Mouse (Mus musculus): Measurements from ENCODE around the gene Tmem189. TPM values are rescaled to one million over a fixed set of nuclear protein-coding genes. Genes with fewer than 3 reads are reported as not detected.

The Tmem189 gene
- total and polyA plus RNA-seq, 3 experiments = 21.7 to 46.5 TPM; not detected in 1

DNA sequence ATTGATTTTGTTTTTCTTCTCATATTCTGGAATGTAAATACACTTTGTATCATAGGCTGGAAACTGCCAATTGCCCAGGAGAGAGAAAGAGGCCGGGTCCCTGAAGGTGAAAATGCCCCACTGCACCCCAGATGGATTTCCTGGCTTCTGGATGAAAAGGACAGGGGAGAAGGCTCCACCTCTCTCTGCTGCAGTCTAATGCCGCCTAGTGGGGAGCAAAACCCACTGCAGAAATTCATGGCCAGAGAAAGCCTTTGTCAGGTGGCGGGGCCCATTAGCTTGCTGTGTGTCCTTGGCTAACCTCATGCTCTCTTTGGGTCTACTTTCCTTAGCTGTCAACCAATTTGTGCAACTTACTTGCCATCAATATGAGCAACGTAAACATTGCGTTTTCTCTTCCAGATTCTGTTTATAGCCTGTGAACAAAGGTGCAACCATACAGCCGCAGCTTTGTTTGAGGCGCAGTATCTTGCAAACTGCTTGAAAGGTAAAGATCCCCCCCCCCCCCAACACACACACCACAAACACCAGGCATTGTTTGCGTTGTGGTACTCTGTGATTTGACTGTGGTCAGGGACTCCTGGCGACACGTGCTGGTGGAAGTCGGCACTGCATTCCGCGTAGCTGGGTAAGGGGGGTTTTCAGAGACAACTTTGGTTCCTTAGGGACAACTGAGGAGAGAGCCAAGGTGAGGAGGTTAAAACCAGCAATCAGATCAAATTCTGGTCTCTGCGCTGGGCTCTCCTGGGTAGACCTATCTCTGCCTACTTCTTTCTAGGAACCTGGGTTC is 14.3 kb downstream of the Tmem189 start:
- H3K4me3 ChIP-seq (ENCODE audit: control insufficient read depth in 1 of 2, insufficient read depth in 1 of 2, low read depth in 2 of 2, low read length in 2 of 2) = no peak overlapping the region

DNA sequence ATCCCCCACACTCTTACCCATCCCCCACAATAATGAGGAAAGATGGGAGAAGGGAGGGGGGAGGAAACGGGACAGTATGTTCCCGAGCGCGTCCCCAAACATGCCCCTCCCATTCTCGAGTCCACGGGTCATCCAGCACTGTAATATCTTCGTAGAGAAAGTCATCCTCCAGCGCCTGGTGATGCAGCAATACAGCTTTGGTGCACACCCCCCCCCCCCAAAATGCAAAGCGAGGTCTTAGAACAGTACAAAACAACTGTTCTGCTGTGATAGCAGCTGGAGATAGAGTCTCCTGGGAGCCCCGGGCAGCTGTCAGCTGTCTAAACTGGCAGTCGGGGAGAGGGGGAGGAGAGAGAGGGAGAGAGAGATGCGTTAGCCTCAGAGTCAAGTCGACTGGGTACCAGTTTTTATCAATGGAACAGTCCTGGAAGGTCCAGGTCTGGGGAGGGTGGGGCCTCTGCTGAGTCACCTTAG is 17.4 kb downstream of the Tmem189 start:
- Histone ChIP-seq H3K9me3 (replicated peaks; ENCODE audit: insufficient read depth, low read length) (no peaks in the 10 kb centered on the region), H3K4me3 (ENCODE audit: control insufficient read depth in 1 of 2, insufficient read depth in 1 of 2, low read depth in 2 of 2, low read length in 2 of 2) (no peak overlapping the region), H3K27ac (ENCODE audit: control insufficient read depth, low read depth, low read length) (no peak overlapping the region), H3K79me2 (ENCODE audit: control insufficient read depth, insufficient read depth, low read length, poor library complexity) (no peaks in the 10 kb centered on the region), H3K9ac (ENCODE audit: control insufficient read depth, low read depth, low read length, poor library complexity, severe bottlenecking) (no peak overlapping the region), H3K27me3 (ENCODE audit: control insufficient read depth in 1 of 2, insufficient read depth in 2 of 2, low read length in 2 of 2) (no peaks in the 10 kb centered on the region), H3K36me3 (ENCODE audit: control insufficient read depth in 1 of 2, insufficient read depth in 2 of 2, low read length in 2 of 2) (no peaks in the 10 kb centered on the region; a peak in 1 of 4 replicates), H3K4me1 (ENCODE audit: control insufficient read depth in 1 of 2, insufficient read depth in 2 of 2, low read length in 2 of 2) (peaks cover 0 to 3% of the 10 kb centered on the region in 2 experiments; a peak in 2 of 4 replicates)
- no peak for TF ChIP-seq RCOR1 (IDR thresholded peaks at IDR 0.05; ENCODE audit: low read depth, low read length)
- TF ChIP-seq EP300 (IDR thresholded peaks at IDR 0.05; ENCODE audit: low read depth in 1 of 2, low read length in 2 of 2) = peak in 1 of 2 experiments; percentile 65; a peak in 2 of 4 replicates
- peak; percentile 28; the same call in 1 of the 2 replicates for TF ChIP-seq GATA1 (IDR thresholded peaks at IDR 0.05; ENCODE audit: low read depth, low read length)
- TF ChIP-seq TAL1 (IDR thresholded peaks at IDR 0.05; ENCODE audit: low read length) = peak; percentile 39; the same call in 1 of the 2 replicates
- no peak for TF ChIP-seq UBTF (IDR thresholded peaks at IDR 0.05; ENCODE audit: borderline replicate concordance, insufficient read depth, low read depth, low read length)
- TF ChIP-seq MXI1 (IDR thresholded peaks at IDR 0.05; ENCODE audit: low read depth, low read length) = 0 out of 2 replicates have a peak, but pooled peaks have one; percentile 27
- peak; percentile 85 for TF ChIP-seq TCF12 (IDR thresholded peaks at IDR 0.05; ENCODE audit: low read depth, low read length)
- TF ChIP-seq MYB (IDR thresholded peaks at IDR 0.05; ENCODE audit: low read depth, low read length) = 0 out of 2 replicates have a peak, but pooled peaks have one; percentile 12
- TF ChIP-seq ELF1 (IDR thresholded peaks at IDR 0.05; ENCODE audit: low read depth, low read length) = peak; percentile 28; the same call in 1 of the 2 replicates
- peak; percentile 65 for TF ChIP-seq SIN3A (IDR thresholded peaks at IDR 0.05; ENCODE audit: low read length)
- no peak for TF ChIP-seq ZMIZ1 (IDR thresholded peaks at IDR 0.05; ENCODE audit: low read depth, low read length)
- peak; percentile 98 for TF ChIP-seq ETS1 (IDR thresholded peaks at IDR 0.05; ENCODE audit: low read depth, low read length)
- DNase-seq (ENCODE audit: low read depth, low spot score) = peak; percentile 71

More for the DNA sequence above, 14.3 kb downstream of the Tmem189 start:
- Histone ChIP-seq H3K9ac (ENCODE audit: control insufficient read depth, low read depth, low read length, poor library complexity, severe bottlenecking) (no peak overlapping the region), H3K79me2 (ENCODE audit: control insufficient read depth, insufficient read depth, low read length, poor library complexity) (no peaks in the 10 kb centered on the region), H3K36me3 (ENCODE audit: control insufficient read depth in 1 of 2, insufficient read depth in 2 of 2, low read length in 2 of 2) (peaks cover 0 to 2% of the 10 kb centered on the region in 2 experiments; a peak in 2 of 4 replicates), H3K27ac (ENCODE audit: control insufficient read depth, low read depth, low read length) (no peak overlapping the region), H3K9me3 (replicated peaks; ENCODE audit: insufficient read depth, low read length) (no peaks in the 10 kb centered on the region), H3K27me3 (ENCODE audit: control insufficient read depth in 1 of 2, insufficient read depth in 2 of 2, low read length in 2 of 2) (no peaks in the 10 kb centered on the region), H3K4me1 (ENCODE audit: control insufficient read depth in 1 of 2, insufficient read depth in 2 of 2, low read length in 2 of 2) (peaks cover 0 to 6% of the 10 kb centered on the region in 2 experiments; a peak in 1 of 4 replicates)
- peak; percentile 53 for DNase-seq (ENCODE audit: low read depth, low spot score)
- TF ChIP-seq BHLHE40 (IDR thresholded peaks at IDR 0.05; ENCODE audit: borderline replicate concordance, low read depth, low read length) (no peak), ZC3H11A (IDR thresholded peaks at IDR 0.05; ENCODE audit: low read depth, low read length) (peak; percentile 24), JUND (IDR thresholded peaks at IDR 0.05; ENCODE audit: low read depth, low read length) (no peak), RCOR1 (IDR thresholded peaks at IDR 0.05; ENCODE audit: low read depth, low read length) (no peak), KAT2A (conservative IDR thresholded peaks at IDR 0.05; ENCODE audit: low read depth, low read length) (no peak), MYC (IDR thresholded peaks at IDR 0.05; ENCODE audit: low read depth, low read length) (no peak), CTCF (IDR thresholded peaks at IDR 0.05 in 2 of 3, conservative IDR thresholded peaks at IDR 0.05 in 1 of 3; ENCODE audit: control insufficient read depth in 1 of 3, insufficient read depth in 1 of 3, low read depth in 2 of 3, low read length in 3 of 3, poor library complexity in 1 of 3, severe bottlenecking in 1 of 3) (peak; percentile 61 to 80 (median 69)), SMC3 (IDR thresholded peaks at IDR 0.05; ENCODE audit: low read depth, low read length) (peak; percentile 67), RAD21 (IDR thresholded peaks at IDR 0.05; ENCODE audit: low read depth, low read length) (peak; percentile 53)

Data from MEL (cell line).